Mouse (Mus musculus) heart, adult 2 months (tissue): ENCODE data around the gene Irak2. TPM values are rescaled to one million over a fixed set of nuclear protein-coding genes. Genes with fewer than 3 reads are reported as not detected.

Experiments used
- DNase-seq, 2 experiments: peaks; one replicate each; pipeline ENCODE4 v3.0.0; 2021
- H3K27ac ChIP-seq: fragments of 200-600 bp; 2 replicates; pipeline ENCODE4 v1.8.1; 2022
- H3K27me3 ChIP-seq: fragments of 200-500 bp; 2 replicates; pipeline ENCODE4 v1.6.1; 2012; ENCODE audit warnings: mild to moderate bottlenecking, low read length, inconsistent platforms, mixed read lengths; ENCODE audit not compliant: control insufficient read depth, insufficient read depth
- H3K36me3 ChIP-seq: fragments of 200-500 bp; 2 replicates; pipeline ENCODE4 v1.6.1; 2012; ENCODE audit warnings: low read length, inconsistent platforms; ENCODE audit not compliant: control insufficient read depth, insufficient read depth
- H3K4me1 ChIP-seq: fragments of 200-500 bp; 2 replicates; pipeline ENCODE4 v1.6.1; 2011; ENCODE audit warnings: low read length; ENCODE audit not compliant: control insufficient read depth, insufficient read depth
- H3K4me3 ChIP-seq: fragments of 200-600 bp; 2 replicates; pipeline ENCODE4 v1.8.1; 2022
- H3K79me2 ChIP-seq: fragments of 200-500 bp; replicated peaks from 2 replicates; pipeline ENCODE4 v1.6.1; 2012; ENCODE audit warnings: mild to moderate bottlenecking, inconsistent platforms, low read length, moderate library complexity, mixed read lengths; ENCODE audit not compliant: control insufficient read depth, insufficient read depth
- H3K9ac ChIP-seq: fragments of 200-500 bp; 2 replicates; pipeline ENCODE4 v1.6.1; 2012; ENCODE audit warnings: low read depth, mild to moderate bottlenecking, control low read depth, inconsistent platforms, low read length, mixed read lengths
- CTCF ChIP-seq: fragments of 200-600 bp; IDR thresholded peaks from 2 replicates; pipeline ENCODE4 v1.8.1; 2022; ENCODE audit warnings: antibody characterized with exemption, mild to moderate bottlenecking, moderate library complexity
- EP300 ChIP-seq: fragments of 200-500 bp; IDR thresholded peaks from 2 replicates; pipeline ENCODE4 v1.6.1; 2011; ENCODE audit warnings: low read depth, low read length, control low read depth; ENCODE audit not compliant: insufficient read depth
- POLR2A ChIP-seq: fragments of 200-500 bp; IDR thresholded peaks from 2 replicates; pipeline ENCODE4 v1.6.1; 2011; ENCODE audit warnings: mild to moderate bottlenecking, low read depth, low read length, control low read depth; ENCODE audit not compliant: insufficient read depth
- WGBS: fragments of 180-500 bp; shearing (Covaris S2); methylation state at CpG from one replicate; pipeline ENCODE4 v1.1.7; 2018; 5-methylcytosine and 5-hydroxymethylcytosine counted together
- intact Hi-C: fragments of 180-260 bp; cut with DNase I; formaldehyde crosslinking; loops from one replicate; pipeline ENCODE4 v1.15.1; 2025
- polyA plus RNA-seq: library from polyadenylated mRNA; depleted of rRNA; stranded (reverse); fragments of >200 nt; gene quantifications from 2 replicates; pipeline ENCODE4 v1.2.3, GENCODE M21; 2012
- total RNA-seq, 2 experiments: library from RNA; stranded (reverse); gene quantifications; 2 replicates each; pipeline ENCODE4 v1.2.3; 2021

Irak2 gene
- total and polyA plus RNA-seq, 3 experiments, result 10.4 to 13.6 (median 12.9) TPM

DNA sequence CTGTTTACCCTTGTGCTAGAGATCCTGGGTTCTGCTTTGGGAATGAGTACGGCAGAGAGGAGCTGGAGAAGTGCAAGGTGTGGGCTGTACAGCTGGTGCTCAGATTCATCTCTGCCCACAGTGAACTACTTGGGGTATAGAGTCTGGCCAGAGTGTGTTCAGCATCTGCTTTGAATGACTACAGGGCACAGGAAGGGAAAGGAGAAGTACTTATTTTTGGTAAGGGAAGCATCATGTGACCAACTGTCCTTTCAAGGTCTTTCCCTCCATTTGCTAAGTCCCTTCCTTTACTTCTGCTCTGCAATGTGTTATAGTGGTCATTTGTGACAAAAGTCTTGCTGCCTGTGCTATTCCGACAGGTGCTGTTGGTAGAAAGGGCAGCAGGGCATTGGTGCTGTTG, 76.0 kb downstream of the Irak2 start:
- Histone ChIP-seq H3K4me3 (no peak overlapping the region), H3K27ac (no peak overlapping the region), H3K9ac (no peak overlapping the region), H3K79me2 (no peaks in the 10 kb centered on the region), H3K27me3 (no peaks in the 10 kb centered on the region), H3K4me1 (no peaks in the 10 kb centered on the region), H3K36me3 (no peaks in the 10 kb centered on the region; the same call in 1 of the 2 replicates)
- intact Hi-C loops, result no loop called here
- WGBS, result 88% methylated on average over 2 of the region's 2 CpGs
- no peak for DNase-seq
- TF ChIP-seq EP300, result no peak
- TF ChIP-seq CTCF, result no peak
- no peak for TF ChIP-seq POLR2A

DNA sequence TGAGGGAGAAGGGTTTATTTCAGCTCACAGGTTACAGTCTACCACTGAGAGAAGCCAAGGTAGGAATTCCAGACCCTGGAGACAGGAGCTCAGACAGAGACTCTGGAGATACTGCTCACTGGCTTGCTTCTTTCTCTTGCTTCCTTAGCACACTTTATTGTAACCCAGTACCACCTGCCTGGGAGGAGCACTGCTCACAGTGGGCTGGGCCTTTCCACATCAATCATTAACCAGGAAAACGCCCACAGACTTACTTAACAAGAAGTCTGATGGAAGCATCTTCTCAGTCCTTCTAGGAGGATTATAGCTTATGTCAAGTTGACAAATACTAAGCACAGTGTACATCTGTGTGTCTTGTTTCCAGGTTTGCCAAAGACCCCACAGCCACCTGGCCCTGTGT, 76.5 kb downstream of the Irak2 start:
- H3K27ac ChIP-seq, result no peak overlapping the region
- H3K4me3 ChIP-seq, result no peak overlapping the region
- 76% methylated on average over 1 of the region's 1 CpGs for WGBS
- intact Hi-C loops, result no loop called here
- no peaks in the 10 kb centered on the region for H3K27me3 ChIP-seq
- H3K4me1 ChIP-seq, result no peaks in the 10 kb centered on the region
- TF ChIP-seq POLR2A (no peak), EP300 (no peak), CTCF (no peak)
- H3K79me2 ChIP-seq, result no peaks in the 10 kb centered on the region
- H3K36me3 ChIP-seq, result no peaks in the 10 kb centered on the region; the same call in 1 of the 2 replicates
- H3K9ac ChIP-seq, result no peak overlapping the region
- DNase-seq, result no peak

DNA sequence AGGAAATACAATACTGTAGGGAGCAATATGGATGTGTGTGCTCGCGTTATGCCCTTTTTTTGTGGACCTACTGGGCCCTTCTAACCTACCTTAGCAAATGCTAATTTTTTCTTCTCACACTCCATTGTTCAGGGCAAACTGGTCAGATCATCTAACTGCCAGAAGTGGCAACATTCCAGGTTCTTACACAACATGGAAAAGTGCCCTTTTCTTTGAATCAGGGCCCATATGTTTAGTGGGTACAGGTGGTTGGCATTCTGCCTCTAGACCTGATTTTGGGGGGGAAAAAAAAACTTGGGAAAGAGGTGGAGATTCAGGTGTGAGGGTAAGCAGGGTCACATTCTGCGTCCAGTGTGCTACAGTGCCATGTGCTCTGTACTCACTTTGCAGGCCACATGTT, 79.3 kb downstream of the Irak2 start:
- Histone ChIP-seq H3K4me1 (no peaks in the 10 kb centered on the region), H3K36me3 (no peaks in the 10 kb centered on the region; the same call in 1 of the 2 replicates), H3K4me3 (no peak overlapping the region), H3K9ac (no peak overlapping the region), H3K79me2 (no peaks in the 10 kb centered on the region), H3K27ac (no peak overlapping the region), H3K27me3 (no peaks in the 10 kb centered on the region)
- intact Hi-C loops, result no loop called here
- DNase-seq, result no peak
- TF ChIP-seq CTCF (no peak), EP300 (no peak), POLR2A (no peak)
- 90% methylated on average over 3 of the region's 3 CpGs for WGBS

DNA sequence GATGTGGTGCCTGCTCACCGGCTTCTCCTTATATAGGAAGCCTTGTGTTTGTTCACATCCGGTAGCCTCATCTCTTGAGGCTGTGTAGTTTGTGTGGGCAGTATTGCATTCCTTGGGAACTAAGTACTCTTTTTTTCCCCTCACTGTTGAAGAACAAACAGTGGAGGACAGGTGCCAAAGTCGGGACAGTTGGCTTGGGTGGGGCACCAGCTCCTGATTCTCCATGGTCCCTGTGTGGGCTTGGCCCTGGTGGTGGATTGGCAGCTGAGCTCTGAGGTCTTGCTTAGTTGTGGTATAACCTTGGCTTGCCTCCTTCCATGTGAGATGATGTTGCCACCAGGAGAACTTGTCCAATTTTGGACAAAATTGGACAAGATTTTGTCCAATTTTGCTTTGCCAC, 81.6 kb downstream of the Irak2 start, which contains the start of gene Ghrl:
Ghrl (minus strand) TSS at position 3 of the 400 bp plus-strand sequence.
- intact Hi-C loops, result no loop called here
- Histone ChIP-seq H3K4me3 (no peak within 1 kb of the TSS), H3K4me1 (no peaks in the 10 kb centered on the region), H3K27ac (no peak within 1 kb of the TSS), H3K79me2 (no peaks in the 10 kb centered on the region), H3K27me3 (no peaks in the 10 kb centered on the region), H3K9ac (no peak within 1 kb of the TSS), H3K36me3 (no peaks in the 10 kb centered on the region)
- no peak for DNase-seq
- TF ChIP-seq POLR2A, result no peak
- WGBS, result 83% methylated on average over 3 of the region's 3 CpGs

DNA sequence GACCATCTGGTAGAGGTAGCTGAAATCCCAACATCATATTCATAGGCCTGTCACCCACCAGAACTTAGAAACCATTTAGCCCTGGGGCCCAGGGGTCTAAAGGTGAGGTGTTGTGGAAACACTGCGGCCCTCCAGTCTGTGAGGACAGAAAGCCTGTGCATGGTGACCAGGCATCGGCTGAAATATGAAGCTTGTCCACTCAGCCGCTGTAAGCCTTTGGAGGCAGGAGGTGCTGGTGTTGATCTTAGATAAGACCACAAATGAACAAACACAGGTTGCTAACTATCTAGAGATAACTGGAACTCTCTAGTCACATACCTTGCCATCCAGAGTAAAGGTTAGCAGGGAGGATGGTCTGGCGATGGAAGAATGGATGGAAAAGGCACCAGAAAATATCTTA, 82.8 kb downstream of the Irak2 start:
- 72% methylated on average over 4 of the region's 4 CpGs for WGBS
- TF ChIP-seq POLR2A (no peak), CTCF (no peak), EP300 (no peak)

DNA sequence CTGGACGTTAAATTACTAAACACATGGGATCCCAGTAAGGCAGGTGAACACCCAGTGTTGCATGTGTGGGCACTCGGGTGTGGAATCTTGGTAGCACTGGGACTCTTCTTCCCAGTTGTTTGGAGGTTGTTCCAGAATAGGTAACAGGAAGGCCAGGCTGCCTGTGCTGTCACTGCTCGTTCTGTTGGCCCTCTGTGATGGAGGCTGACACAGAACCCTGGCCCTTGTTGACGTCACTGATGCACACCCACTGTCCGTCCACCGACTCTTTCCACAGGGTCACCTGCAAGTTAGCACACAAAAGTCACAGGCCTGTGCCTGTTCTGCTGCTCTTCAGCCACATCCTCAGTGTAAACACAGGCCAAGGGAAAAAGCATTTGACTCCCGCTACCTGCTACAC, 89.9 kb downstream of the Irak2 start:
- no peaks in the 10 kb centered on the region for H3K4me1 ChIP-seq
- H3K9ac ChIP-seq, result no peak overlapping the region
- intact Hi-C loops, result no loop called here
- WGBS, result 82% methylated on average over 7 of the region's 7 CpGs
- H3K27me3 ChIP-seq, result no peaks in the 10 kb centered on the region
- DNase-seq, result no peak
- peaks cover 2% of the 10 kb centered on the region; the same call in 1 of the 2 replicates for H3K79me2 ChIP-seq
- H3K4me3 ChIP-seq, result no peak overlapping the region
- no peak for TF ChIP-seq EP300
- TF ChIP-seq POLR2A, result no peak
- TF ChIP-seq CTCF, result no peak
- peaks cover 5% of the 10 kb centered on the region for H3K36me3 ChIP-seq
- no peak overlapping the region for H3K27ac ChIP-seq

More for the DNA sequence above, 82.8 kb downstream of the Irak2 start:
- no peak for DNase-seq
- H3K79me2 ChIP-seq, result no peaks in the 10 kb centered on the region
- H3K4me1 ChIP-seq, result no peaks in the 10 kb centered on the region
- H3K9ac ChIP-seq, result no peak overlapping the region
- intact Hi-C loops, result no loop called here
- H3K4me3 ChIP-seq, result no peak overlapping the region
- peaks cover under 1% of the 10 kb centered on the region; the same call in 1 of the 2 replicates for H3K36me3 ChIP-seq
- H3K27ac ChIP-seq, result no peak overlapping the region
- no peaks in the 10 kb centered on the region for H3K27me3 ChIP-seq
